Mouse (Mus musculus) right cerebral cortex, adult 2 months (tissue): ENCODE results near the gene Mtx3.

Experiments
- DNase-seq, 2 experiments: peaks; one replicate each; pipeline ENCODE4 v3.0.0; 2021 to 2022; ENCODE audit warnings: low spot score in 2 of 2

The Mtx3 gene

DNA sequence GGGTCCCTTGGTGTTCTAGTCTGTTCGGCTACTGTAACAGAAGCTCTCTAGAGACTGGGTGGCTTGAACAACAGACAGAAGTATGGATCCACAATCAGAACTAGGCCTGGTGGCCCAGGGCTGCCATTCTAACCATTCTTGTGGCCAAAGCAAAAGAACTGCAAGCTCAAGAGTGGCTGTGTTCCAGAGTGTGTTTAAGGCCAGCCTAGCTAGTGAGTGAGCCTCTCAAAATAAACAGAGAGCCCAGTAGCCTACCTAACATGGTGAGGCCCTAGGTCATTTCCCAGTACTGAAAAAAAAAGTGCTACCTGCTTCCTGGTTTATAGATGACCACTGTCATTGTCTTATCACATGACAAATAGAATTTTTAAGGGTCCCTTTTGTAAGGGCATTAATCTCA lies 39.6 kb downstream of the Mtx3 start:
- DNase-seq: no peak

GRCm38 (mm10) chr13:92884930-92885329 lies 40.4 kb downstream of the Mtx3 start:
- no peak for DNase-seq

- no peak for DNase-seq
These were observed 54.5 kb downstream of the Mtx3 start for GRCm38 (mm10) chr13:92899087-92899486.

- no peak for DNase-seq
These were observed 58.7 kb downstream of the Mtx3 start for GRCm38 (mm10) chr13:92903291-92903690.

DNA sequence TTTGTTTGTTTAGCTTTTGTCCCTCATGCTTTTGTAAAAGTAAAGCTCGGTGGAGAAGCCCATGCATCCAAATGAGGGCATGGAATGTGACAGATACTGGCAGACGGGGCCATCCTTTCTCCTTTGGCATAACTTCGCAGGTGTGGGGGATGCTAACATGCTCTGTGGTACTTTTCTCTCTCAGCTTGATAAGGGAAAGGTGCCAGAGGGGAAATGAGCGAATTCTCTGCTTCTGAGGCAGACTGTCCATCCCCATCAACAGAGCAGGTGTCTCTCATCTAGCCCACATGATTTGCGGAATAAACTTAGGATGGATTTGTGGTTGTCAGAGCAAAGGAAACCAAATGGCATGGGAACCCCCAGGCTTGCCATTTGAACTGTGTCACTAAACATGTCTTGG lies 61.4 kb downstream of the Mtx3 start:
- no peak for DNase-seq

DNA sequence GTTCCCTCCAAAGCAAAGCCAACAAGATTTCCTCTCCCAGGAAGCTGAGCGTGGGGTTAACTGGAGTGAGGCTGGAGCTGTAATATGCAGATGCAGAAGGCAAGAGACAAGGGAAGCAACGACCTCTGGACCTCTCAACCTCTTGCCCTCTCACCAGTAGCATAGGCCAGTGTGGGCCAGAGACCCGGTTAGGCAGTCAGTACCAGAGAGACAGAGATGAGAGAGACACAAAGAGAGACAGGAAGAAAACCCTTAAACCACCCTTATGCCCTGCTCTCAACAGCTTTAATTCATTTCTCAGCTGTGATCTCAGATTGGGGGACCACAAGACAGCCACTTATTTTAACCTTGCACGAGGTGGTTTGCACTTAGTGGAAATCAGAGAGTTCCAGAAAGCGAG lies 62.8 kb downstream of the Mtx3 start:
- DNase-seq: no peak
